10 mouse cellular contexts compared by ENCODE assay signal in genomic region chr4:139246130-139246877, GRCm38 (mm10). TPM values are rescaled to one million over a fixed set of nuclear protein-coding genes. Genes with fewer than 3 reads are reported as not detected.
A peak's percentile ranks its signal among the peaks of the same experiment; 100 is the strongest.
DNase-seq lines count a peak whose midpoint lies in the region; ATAC-seq lines count a peak whose summit lies in the region.
"Had no signal": no experiment of that assay in that cellular context is flagged by ENCODE, and none has a peak within 500 bp of the region (broad histone marks: within the 10 kb centered on the region; RNA-seq: fewer than 3 reads in every experiment).

No protein-coding gene starts in this region.

- ATAC-seq in forebrain, embryonic 16.5 days, result peak; percentile 85
- peak; percentile 65; the same call in 1 of the 2 replicates for ATAC-seq in midbrain, embryonic 12.5 days (ENCODE audit: low FRiP score, low read depth)
- no peak for ATAC-seq in erythroblast, adult 5-6 weeks (replicated peaks; ENCODE audit: low FRiP score, poor library complexity, severe bottlenecking)
- ATAC-seq: Patski had no signal

- 9% methylated on average over 7 of the region's 7 CpGs for WGBS in forebrain, embryonic 16.5 days
- 69% methylated on average over 7 of the region's 7 CpGs for WGBS in midbrain, embryonic 12.5 days

- H3K27ac ChIP-seq in forebrain, embryonic 16.5 days (ENCODE audit: low read length), result peak overlapping the region; percentile 60
- H3K27ac ChIP-seq in midbrain, embryonic 12.5 days (replicated peaks), result peak overlapping the region; percentile 50

- no peak overlapping the region for H3K4me2 ChIP-seq in forebrain, embryonic 16.5 days (ENCODE audit: low read length)
- H3K4me2 ChIP-seq in midbrain, embryonic 12.5 days (replicated peaks), result no peak overlapping the region
- H3K4me2 ChIP-seq: lung, embryonic 15.5 days had no signal

- no peaks in the 10 kb centered on the region for H3K36me3 ChIP-seq in forebrain, embryonic 16.5 days (ENCODE audit: control insufficient read depth, insufficient read depth)
- peaks cover 13% of the 10 kb centered on the region; the same call in 1 of the 2 replicates for H3K36me3 ChIP-seq in midbrain, embryonic 12.5 days

- H3K9ac ChIP-seq in forebrain, embryonic 16.5 days (replicated peaks; ENCODE audit: low read depth, low read length), result no peak overlapping the region
- H3K9ac ChIP-seq in midbrain, embryonic 12.5 days (replicated peaks), result no peak overlapping the region
- H3K9ac ChIP-seq: lung, embryonic 15.5 days had no signal

- H3K27me3 ChIP-seq in forebrain, embryonic 16.5 days (replicated peaks; ENCODE audit: control insufficient read depth, insufficient read depth, low read length), result no peaks in the 10 kb centered on the region
- no peaks in the 10 kb centered on the region for H3K27me3 ChIP-seq in midbrain, embryonic 12.5 days
- H3K27me3 ChIP-seq: lung, embryonic 15.5 days; Patski had no signal

- H3K9me3 ChIP-seq in forebrain, embryonic 16.5 days (ENCODE audit: control insufficient read depth, low read length), result no peaks in the 10 kb centered on the region
- H3K9me3 ChIP-seq in midbrain, embryonic 12.5 days, result no peaks in the 10 kb centered on the region
- H3K9me3 ChIP-seq: lung, embryonic 15.5 days had no signal

- peaks cover 24% of the 10 kb centered on the region for H3K4me1 ChIP-seq in forebrain, embryonic 16.5 days (replicated peaks; ENCODE audit: control insufficient read depth, insufficient read depth, low read length)
- H3K4me1 ChIP-seq in midbrain, embryonic 12.5 days, result peaks cover 50% of the 10 kb centered on the region

- peak; percentile 53 for DNase-seq in gastrocnemius, adult 18-20 months (ENCODE audit: low spot score)
- no peak for DNase-seq in gastrocnemius, postnatal 14 days
- DNase-seq in brain, adult 2 months (ENCODE audit: low read depth, low spot score), result peak; percentile 52
- DNase-seq in thymus, postnatal 14 days, result no peak
- no peak for DNase-seq in thymus, postnatal 10 days (ENCODE audit: low spot score in 2 of 2)

- no peak overlapping the region for H3K4me3 ChIP-seq in forebrain, embryonic 16.5 days (replicated peaks; ENCODE audit: low read length)
- no peak overlapping the region for H3K4me3 ChIP-seq in midbrain, embryonic 12.5 days
- H3K4me3 ChIP-seq: lung, embryonic 15.5 days had no signal

- intact Hi-C loops in gastrocnemius, postnatal 14 days (cut with DNase I; ENCODE audit: low total_unique reads), result no loop called here

RNA-seq across cellular contexts. Expression of gene Capzb, which starts 53.6 kb away (rescaled TPM):
- total RNA-seq in gastrocnemius, adult 18-20 months (2021), result 100 to 1,000 TPM; 416 to 422 TPM
- total RNA-seq in gastrocnemius, postnatal 14 days (2021), result 100 to 1,000 TPM; 590 to 617 TPM
- polyA plus RNA-seq in forebrain, embryonic 16.5 days (2015; fragmentation: Nextera tagmentation; extraction: Ambion mirVana), result 311 and 321 TPM in 2 replicates
- 312 and 337 TPM in 2 replicates for polyA plus RNA-seq in midbrain, embryonic 12.5 days (2016; fragmentation: Nextera tagmentation; extraction: Ambion mirVana)
- 128 and 139 TPM in 2 replicates for total RNA-seq in erythroblast, adult 5-6 weeks (2015; ENCODE audit: low replicate concordance)
- 29.7 and 37.6 TPM in 2 replicates for total RNA-seq in erythroblast, adult 5-6 weeks (2017; ENCODE audit: low replicate concordance)

Comparison
In these comparisons a context has a peak if more than half of its experiments do, and no peak if none do; other contexts are left out.
1. DNase-seq: peak in gastrocnemius, adult 18-20 months (single experiment) and brain, adult 2 months (single experiment); none in gastrocnemius, postnatal 14 days (single experiment), thymus, postnatal 14 days (single experiment) and thymus, postnatal 10 days (0 of 2).